Mouse (Mus musculus) liver, adult 2 months (tissue): ENCODE measurements around the gene Zfp213.

ENCODE experiments used
- CTCF ChIP-seq: fragments of 200-500 bp; IDR thresholded peaks from 2 replicates; pipeline ENCODE4 v1.5.1; 2011; ENCODE audit warnings: low read depth, low read length, control low read depth
- POLR2A ChIP-seq: fragments of 200-500 bp; IDR thresholded peaks from 2 replicates; pipeline ENCODE4 v1.6.1; 2011; ENCODE audit warnings: low read length, control low read depth; ENCODE audit not compliant: insufficient read depth; ENCODE audit errors: extremely low read depth

DNA sequence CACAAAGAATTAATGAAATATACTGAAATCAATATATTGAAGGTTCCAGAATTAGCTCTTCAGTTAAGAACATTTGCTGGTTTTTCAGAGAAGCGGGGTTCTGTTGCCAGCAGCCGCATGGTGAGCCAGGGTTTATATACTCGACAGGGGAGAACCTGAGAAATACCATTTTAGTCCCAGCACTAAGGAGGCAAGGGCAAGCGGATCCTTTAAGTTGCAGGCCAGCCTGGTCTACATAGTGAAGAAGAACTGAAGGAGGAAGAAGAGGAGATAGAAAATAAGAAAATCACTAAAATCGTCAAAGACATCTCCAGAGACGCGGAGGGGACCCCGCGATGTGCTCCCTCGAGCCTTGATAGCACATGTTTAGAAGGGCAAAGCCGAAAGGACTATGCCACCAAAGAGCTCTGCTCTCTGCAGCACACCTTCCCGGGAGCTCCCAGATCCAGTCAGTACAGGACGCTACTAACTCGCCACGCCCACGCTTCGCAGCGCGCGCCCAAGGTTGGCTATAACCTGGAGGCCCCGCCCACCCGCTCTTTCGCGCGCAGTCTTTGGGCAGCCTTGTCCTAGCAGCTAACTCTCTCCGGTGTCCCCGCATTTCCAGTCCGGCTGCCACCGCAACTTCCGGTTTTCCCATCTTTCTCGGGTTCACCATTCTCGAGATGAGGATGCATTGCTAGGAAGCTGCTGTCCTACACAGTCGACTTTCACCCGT lies 28.3 kb upstream of the Zfp213 start:
- 0 out of 2 replicates have a peak, but pooled peaks have one; percentile 23 for TF ChIP-seq POLR2A
- no peak for TF ChIP-seq CTCF
